Mouse (Mus musculus): ENCODE measurements at regions not wholly inside any gene's neighbourhood (a gene's known extent, or its start where the extent isn't known, plus 50 kb on each side); places are given as distances from the start of the nearest gene placed in this dataset.
"Not testable (repeated sequence)": the region's sequence is repeated elsewhere in the genome, so short reads cannot be mapped to it uniquely, and the experiment has no call there.

DNA sequence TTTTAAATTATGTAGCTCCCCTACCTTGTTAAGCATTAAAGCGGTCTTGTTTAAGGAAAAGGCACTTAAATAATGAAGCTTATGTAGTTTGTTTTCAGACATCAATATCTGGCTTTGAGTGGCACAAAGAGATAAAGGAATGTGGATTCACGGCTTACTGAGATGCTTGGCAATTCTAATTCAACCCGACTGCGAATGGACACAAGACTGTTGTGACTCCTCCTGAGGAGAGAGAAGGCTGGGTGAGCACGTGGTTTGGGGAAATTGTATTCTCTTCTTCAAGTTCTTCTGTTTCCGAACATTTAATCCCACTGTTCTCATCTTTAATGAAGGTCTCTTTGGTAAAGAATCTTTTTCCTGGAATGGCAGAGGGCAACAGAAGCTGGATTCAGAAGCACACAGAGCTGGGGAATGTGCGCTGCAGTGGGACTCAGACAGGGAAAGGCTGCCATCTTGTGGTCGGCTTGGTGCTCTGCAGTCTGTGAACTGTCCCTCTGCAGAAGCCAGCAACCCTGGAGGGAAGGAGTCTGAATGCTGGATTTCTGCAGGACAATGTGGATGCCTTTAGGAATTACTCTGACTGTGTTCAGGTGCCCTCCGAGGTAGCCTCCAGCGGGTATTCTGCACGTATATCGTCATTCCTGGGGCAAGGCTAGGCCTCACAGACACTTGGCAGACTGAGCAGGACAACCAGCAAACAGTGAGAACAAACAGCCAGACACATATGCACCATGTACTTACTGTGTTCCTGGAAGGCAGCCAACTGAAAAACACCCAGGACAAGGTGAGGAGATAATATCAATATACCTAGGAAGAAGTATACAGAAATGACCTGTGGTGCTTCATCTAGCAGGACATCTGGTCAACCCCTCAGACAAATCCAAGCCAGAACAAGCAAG lies 54.0 kb upstream of the Pax1 start:
- peak; percentile 78 for DNase-seq

DNA sequence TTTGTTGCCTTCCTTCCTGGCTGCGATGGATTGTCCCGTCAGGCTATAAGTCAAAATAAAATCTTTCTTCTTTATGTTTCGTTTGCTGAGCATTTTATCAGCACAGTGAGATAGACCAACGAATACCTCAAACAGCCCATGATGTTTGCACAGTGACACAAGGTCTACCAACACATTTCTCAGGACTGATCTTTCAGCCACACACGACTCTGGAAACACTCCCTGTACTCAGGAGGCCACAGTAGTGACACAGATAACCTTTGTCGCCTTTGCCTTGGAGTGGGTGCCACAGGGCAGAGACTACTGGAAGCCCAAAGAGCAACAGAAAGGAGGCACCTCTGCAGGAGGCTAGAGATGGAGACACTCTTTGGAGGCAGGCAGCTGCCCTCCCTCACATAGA lies 55.0 kb upstream of the Pax1 start:
- no peak for DNase-seq

DNA sequence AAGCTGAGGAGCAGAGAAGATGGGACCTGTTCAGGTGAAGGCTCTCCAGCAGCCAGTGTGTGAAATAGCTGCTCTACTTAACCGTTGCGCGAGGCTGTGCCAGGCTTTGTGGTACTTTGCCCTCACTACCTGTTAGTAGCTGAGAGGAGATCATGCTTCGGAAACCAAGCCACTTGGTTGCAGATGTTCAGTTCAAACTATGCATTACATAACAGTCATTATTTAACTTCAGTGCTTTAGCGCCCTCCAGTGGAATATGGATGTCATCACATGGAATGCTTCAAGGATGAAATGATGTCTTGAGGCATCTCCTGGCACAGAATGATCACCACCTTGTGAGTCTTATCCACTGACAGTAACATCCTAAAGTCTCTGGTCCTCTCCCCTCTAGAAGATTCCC lies 56.5 kb upstream of the Pax1 start:
- peak; percentile 24 for DNase-seq

DNA sequence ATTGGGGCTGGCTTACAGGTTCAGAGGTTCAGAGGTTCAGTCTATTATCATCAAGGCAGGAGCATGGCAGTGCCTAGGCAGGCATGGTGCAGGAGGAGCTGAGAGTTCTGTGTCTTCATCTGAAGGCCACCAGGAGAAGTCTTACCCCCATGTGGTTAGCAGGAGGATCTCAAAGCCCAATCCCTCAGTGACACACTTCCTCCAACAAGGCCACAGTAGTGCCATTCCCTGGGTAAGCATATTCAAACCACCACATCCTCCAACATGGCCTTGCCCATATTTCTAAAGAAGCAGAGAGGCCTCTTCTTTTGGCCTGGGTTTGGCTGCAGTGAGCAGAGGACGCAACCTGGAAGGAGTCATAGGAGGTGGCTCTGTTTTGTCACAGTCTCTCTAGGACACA lies 61.2 kb upstream of the Pax1 start:
- no peak for DNase-seq

DNA sequence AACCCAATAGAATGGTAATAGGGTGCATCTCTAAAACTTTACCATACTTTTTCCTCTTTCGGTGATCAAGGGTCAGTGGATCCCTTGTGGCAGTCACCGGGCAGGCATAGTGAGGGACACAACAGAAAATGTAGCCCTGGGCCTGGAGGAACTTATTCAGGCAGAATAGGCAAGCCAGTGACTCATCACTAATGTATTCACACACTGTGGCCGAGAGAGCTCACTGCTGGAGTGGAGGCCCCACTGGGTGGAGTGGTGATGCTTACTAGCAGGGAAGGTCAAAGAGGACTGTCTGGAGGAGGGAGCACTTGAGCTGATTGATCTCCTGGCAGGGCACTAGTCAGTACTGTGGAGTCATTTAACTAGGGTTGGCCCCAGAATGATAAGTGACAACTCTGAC lies 62.4 kb upstream of the Pax1 start:
- no peak for DNase-seq

DNA sequence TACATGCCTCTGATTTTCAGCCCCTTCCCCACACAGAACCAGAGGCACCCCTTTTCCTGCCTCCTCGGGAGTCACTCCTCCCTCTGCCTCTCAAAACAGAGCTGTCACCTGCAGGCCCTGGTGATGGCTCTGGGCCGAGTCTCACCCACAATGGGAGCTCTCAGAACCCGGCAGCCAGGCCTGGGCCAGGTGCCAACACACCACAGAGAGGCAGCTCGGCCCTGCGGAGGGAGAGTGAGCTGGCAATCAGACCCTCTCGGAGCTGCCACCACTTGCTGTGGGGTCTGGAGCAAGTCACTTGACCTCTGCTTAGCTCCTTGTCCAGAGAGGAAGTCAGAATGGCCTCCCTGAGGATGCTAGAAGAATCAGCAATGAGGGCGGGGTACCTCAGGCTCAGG lies 63.2 kb upstream of the Pax1 start:
- DNase-seq = peak; percentile 71

DNA sequence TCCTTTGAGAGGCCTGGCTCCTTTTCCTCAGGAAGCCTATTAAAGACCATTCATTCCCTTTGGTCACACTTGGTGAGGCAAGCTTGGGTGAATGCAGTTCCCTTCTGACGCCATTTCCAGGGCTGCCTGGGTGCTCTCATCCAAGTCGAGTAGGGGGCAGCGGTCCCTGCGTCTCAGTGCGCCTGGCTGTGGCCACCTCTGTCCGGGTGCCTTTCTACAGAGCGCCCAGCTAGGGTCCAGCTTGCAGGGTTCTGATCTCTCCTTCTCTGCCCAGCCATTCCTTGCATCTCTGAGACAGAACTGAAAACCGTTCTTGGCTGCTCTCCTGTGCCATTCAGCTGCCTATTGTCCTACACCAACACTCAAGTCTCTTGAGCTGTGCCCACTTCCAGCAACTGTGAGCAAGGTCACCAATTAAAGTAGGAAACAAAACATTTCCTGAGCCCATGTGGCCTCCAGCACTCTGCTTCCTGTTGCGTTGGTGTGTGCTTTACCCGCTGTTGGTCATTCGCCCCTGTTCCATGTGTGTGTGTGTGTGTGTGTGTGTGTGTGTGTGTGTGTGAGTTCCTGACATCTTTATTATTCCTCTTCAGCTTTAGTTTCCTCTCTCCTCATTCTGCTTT lies 63.7 kb upstream of the Pax1 start:
- DNase-seq = no peak

DNA sequence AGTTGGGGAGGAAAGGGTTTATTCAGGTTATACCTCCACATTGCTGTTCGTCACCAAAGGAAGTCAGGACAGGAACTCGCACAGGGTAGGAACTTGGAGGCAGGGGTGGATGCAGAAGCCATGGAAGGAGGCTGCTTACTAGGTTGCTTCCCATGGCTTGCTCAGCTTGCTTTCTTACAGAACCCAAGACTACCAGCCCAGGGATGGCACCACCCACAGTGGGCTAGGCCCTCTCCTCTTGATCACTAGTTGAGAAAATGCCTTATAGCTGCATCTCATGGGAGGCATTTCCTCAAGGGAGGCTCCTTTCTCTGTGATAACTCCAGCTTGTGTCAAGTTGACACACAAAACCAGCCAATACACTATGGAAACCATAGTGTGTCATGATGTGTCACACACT lies 66.8 kb upstream of the Pax1 start:
- DNase-seq = not testable (repeated sequence)

DNA sequence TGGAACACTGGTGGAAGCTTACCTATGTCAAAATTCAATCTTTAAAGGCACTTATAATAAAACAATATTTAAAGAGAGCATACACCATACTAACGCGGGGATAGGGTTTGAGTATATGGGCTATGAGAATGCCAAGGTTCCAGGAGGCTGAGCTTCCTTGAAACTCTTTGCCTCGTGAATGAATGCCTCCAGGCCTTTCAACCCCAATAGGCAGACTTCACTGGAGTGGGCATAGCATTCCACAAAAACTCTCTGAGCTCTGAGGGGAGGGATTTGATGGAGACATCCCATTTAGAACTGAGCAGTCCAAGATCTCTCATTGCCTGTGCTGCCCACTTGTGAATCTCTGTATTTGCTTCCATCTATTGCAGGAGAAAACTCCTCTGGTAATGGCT lies 68.4 kb upstream of the Pax1 start:
- no peak for DNase-seq

DNA sequence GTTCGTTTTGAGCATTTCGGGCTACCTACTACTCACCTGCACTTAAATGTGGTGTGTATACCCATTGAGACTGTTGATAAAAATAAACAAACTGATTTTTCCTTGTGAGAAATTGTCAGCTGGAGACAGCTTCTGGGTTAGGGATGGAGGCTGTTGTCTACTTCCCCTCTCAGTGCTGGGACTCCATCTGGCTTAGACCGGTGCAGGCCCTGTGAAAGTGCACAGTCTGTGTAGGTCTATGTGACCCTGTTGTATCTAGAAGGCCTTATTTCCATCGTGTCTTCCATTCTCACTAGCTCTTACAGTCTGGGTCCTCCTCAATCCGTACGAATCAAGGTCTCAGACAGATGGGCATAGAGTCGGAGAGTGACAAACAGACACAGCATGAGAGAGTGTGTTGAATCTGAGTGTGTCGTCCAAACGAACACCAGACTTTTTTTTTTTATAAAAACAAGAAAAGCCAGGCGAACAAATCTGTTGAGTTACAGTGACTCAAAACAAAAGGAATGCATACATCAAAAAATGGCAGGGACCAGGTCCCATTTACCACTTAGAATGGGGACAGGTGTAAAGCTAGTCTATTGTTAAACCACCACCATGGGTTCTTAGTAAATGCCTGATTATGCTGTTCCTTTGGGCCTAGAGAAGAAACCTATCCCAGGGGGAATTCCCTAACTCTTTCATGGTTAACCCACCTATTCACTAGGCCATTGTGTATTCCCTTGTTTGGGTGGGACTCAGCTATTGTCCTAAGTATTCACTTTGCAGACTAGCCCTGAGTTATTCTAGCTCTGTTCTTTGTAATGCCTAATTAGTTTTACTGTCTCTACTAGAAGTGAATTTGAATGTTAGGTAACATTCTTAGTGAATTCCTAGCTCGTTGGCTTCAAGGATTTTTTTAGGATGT lies 69.1 kb upstream of the Pax1 start:
- no peak for DNase-seq

DNA sequence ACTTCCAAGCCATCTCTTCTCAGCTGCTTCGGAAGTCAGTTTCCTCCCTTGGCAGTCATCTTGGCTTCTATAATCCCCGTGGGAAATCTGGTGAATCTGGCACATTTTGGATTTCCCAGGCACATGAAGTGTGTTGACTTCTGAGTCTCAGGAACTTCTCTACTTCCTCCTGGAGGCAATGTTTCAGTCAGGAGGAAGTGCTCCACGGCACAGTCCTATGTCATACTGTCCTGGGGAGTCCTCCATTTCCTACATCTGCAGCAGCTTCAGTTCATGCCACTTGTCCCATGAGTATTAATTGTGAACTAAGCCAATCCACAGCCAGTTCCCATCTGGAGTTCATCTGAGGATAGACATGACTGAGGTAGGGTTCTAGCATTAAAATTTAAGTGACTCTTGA lies 78.3 kb upstream of the Pax1 start:
- no peak for DNase-seq

DNA sequence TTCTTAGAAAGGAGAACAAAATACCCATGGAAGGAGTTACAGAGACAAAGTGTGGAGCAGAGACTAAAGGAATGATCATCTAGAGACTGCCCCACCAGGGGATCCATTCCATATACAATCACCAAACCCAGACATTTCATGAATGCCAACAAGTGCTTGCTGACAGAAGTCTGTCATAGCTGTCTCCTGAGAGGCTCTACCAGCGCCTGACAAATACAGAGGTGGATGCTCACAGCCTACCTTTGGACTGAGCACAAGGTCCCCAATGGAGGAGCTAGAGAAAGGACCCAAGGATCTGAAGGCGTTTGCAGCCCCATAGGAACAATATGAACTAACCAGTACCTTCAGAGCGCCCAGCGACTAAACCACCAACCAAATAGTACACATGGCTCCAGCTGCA lies 83.6 kb upstream of the Nkx2-2 start:
- DNase-seq = no peak

DNA sequence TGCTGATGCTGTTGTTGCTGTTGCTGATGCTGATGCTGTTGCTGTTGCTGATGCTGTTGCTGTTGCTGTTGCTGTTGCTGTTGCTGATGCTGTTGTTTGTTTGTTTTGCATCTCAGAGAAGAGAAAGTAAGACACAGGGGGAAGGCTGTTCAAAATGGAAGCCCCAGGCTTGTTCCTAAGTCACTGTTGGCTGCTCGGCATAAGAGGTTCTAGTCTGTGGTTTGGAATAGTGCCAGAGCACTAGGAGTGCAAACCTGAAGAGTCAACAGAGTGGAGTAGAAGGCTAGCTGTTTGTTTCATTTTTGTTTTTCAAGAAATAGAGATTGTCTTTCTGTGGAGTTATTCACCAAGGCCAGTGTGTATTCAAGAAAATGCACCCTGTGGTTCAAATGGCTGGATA lies 75.1 kb upstream of the Nkx2-2 start:
- no peak for DNase-seq

DNA sequence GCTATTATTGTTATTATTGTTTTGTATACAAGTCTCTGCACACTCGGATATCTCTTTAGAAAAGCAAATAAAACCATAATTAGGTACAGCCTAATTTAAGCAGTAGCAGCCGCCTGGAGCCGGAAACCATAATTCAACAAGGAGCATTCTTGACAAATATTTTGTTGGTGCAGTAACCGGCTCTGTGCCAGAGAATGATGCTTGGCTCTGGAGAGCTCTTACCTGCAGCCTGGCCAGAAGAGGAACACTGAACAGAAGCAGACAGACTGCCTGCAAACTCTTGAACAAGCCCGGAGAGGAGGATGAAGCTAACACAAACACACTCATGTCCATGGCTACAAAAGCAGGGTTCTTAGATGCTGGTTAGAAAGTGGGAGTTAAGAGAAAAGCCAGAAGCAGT lies 73.9 kb upstream of the Nkx2-2 start:
- DNase-seq = no peak

DNA sequence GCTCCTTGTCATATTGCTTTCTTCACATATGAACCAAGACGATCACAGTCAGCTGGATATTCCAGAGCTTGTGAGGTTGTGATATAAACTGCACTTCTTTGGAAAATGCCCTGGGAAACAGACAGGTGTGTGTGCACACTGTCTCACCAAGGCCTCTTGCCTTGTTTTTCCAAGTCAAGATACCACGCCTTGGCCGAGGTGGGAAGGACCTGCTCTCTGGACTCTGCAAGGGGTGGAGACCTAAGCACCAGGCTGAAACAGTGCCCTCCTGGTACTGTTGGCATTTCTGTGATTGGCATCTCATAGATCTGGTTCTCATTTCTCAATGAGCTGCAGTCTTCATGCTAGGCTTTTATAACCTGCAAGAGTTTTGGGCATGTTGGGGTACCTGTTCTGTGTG lies 73.2 kb upstream of the Nkx2-2 start:
- no peak for DNase-seq

DNA sequence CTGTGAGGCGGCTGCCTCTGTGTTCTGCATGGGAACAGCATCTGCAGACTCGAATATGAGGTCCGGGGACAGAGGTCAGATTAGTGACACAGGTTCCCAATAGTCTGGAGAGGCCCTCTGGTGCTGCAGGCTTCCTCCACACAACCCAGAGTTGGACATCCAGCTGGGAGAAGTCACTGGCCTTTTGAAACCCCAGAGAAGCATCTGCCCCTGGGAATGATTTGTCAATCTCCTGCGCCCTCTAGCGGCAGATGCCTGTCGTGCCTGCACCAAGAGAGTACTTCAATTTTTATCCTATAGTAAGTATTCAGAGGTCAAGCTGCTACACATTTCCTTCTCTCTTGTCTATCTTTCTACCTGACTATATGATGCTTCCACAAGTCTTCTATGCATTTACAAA lies 62.7 kb upstream of the Nkx2-2 start:
- DNase-seq = peak; percentile 77

DNA sequence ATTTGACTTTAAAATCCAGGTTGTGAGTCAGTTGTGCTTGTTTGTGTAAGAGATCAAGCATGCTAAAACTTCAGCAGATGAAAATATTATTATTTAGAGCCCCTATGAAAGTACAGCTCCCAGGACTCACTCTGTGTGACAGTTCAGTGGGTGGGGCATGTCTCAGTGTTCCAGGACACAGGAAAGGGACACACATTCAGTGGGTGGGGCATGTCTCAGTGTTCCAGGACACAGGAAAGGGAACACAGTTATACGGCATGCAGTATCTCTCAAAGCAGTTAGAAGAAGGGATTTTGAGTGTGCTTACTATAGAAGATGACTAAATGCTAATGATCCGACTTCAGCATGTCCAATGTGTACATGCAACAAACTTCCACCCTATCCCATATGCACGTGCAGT lies 60.9 kb upstream of the Nkx2-2 start:
- DNase-seq = no peak

DNA sequence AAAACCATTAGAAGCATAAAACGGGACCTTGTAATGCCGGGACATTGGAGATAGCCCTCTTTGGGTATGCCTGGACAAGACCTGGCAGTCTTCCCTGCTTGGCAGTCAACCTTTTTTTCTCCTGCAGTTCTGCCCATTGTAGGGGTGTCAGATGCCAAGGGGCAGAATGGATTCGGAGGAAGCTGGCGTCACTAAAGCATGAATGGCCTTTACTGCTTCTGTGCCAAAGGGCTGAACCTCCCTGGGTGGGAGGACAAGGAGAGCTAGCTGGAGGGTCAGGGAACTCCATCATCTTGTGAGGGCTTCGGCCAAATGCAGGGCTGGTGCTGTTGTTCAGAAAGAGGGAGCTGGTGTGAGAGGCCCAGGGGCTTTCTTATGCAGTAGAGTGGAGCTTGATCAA lies 60.1 kb upstream of the Nkx2-2 start:
- DNase-seq = no peak

DNA sequence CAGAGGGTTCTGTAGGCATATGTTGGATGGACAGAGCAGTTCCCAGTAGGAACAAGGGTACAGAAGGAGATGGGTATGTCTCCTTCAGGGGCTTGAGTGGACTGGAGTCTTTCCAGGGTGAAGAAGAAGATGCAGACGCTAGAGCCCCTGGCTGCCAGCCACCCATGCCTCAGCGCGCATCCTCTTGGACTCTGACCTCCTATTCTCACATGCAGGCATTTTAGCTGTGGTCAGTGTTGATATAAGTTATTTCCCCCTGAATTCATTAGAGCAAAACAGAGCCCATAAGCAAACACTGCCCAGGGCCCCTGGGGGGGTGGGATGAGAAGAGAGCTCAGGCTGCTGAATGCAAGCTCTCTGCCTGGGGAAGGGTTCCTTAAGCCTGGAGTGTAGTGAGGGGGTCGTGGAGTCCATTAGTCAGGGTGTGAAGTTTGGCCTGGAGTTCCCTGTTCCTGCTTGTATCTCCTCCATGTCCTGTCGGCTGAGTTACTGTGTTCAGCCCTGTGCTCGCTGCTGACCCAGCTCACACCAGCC lies 54.0 kb upstream of the Nkx2-2 start:
- no peak for DNase-seq

DNA sequence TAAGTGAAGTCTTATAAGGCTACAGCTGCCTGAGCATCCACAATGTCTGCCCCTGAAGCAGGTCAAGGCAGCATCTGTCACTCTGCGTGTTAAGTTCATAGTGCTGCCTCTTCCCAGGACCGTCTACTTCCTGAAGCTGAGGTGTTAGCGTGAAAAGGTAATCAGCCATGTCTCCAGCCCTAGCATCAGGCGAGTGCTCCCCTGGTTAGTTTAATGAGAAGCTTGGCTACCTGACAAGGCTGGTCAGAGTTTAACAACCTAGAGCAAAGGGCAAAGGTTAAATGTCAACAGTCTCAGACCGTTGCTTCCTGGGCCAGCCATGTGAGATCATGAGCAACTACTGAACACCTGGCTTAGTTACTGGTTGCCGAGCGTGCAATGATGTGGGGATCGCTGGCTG lies 53.2 kb upstream of the Nkx2-2 start:
- no peak for DNase-seq

DNA sequence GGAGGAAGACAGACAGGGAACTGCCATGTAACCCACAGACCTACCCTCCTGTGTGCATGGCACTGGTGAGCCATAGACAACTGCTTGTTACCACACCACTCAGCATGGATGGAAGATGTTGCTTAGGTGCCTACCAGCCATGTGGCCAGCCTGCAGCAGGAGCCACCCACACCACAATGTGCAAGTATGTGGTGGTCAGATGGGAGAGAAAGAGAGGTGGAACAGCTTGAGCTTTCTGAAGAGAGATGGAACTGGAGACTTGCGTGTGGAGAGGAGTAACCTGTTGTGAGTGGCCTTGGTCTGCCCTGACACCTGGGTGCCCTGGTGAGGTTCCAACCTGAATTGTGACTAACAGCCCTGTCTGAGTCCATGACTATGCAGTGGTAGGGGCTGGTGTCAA lies 50.4 kb upstream of the Nkx2-2 start:
- DNase-seq = no peak
